Mouse (Mus musculus) C2C12 (cell line): Measurements from ENCODE around the gene Sema4d.

Experiments
- CEBPB ChIP-seq: IDR thresholded peaks from one replicate; pipeline ENCODE4 v1.6.1; 2011; ENCODE audit warnings: low read depth, mild to moderate bottlenecking, control low read depth, moderate library complexity
- CTCF ChIP-seq: IDR thresholded peaks from one replicate; pipeline ENCODE4 v1.5.1; 2011; ENCODE audit not compliant: control insufficient read depth, insufficient read depth, insufficient read length
- MAX ChIP-seq: IDR thresholded peaks from one replicate; pipeline ENCODE4 v1.6.1; 2011; ENCODE audit warnings: mild to moderate bottlenecking, control low read depth
- MYOD1 ChIP-seq: IDR thresholded peaks from one replicate; pipeline ENCODE4 v1.6.1; 2011; ENCODE audit warnings: low read depth; ENCODE audit not compliant: control insufficient read depth, insufficient read length
- MYOG ChIP-seq: IDR thresholded peaks from one replicate; pipeline ENCODE4 v1.6.1; 2011; ENCODE audit not compliant: control insufficient read depth, insufficient read length; ENCODE audit errors: extremely low read depth
- USF1 ChIP-seq: IDR thresholded peaks from one replicate; pipeline ENCODE4 v1.6.1; 2011; ENCODE audit warnings: low read depth, mild to moderate bottlenecking, control low read depth, moderate library complexity

GRCm38 (mm10) chr13:51648237-51648636 is 145.3 kb downstream of the Sema4d start:
- TF ChIP-seq USF1 (no peak), CTCF (no peak), MYOD1 (no peak), MYOG (no peak), CEBPB (no peak), MAX (no peak)
